Mouse (Mus musculus) testis, adult 10 weeks (tissue): ENCODE measurements around the gene Slc30a5. TPM values are rescaled to one million over a fixed set of nuclear protein-coding genes. Genes with fewer than 3 reads are reported as not detected.

Experiments used
- polyA plus RNA-seq: library from polyadenylated mRNA; stranded (reverse); fragments of 350-450 nt; fragmentation: Illumina TruSeq; extraction: RNeasy Lipid Tissue Mini Kit (QIAGEN cat#74804); gene quantifications from one replicate; pipeline ENCODE4 v1.2.3, GENCODE M21; 2014; ENCODE audit warnings: low read depth, low replicate concordance

The Slc30a5 gene
- polyA plus RNA-seq, result 35.9 TPM

GRCm38 (mm10) chr13:100832741-100833639, at the start of gene Slc30a5:
Slc30a5 (minus strand) TSS chr13:100833427.

DNA sequence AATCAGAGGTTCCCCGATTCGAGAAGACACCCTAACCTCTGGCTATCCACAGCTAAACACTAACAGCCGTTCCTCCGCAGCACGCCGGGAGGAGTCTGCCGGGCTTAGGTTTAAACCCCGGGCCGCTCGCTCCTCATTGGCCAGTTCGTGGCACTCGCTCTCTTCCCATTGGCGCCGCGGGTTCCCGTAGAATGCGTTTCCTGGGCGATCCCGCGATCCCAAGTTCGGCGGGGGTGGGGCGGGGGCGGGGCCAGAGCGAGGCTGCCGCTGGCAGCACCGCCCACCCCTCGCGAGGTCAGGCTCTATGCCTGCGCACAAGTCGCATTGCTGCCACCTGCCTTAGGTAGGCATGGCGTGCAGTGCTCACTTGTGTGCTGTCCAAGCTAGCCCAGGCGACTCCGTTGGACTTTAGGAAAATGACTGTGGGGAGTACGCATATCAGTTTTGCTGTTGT, 46.8 kb downstream of the Slc30a5 start, which contains the start of gene Ccnb1:
Ccnb1 (minus strand) TSS at position 157 of the 454 bp plus-strand sequence.

GRCm38 (mm10) chr13:100775252-100776055, 57.8 kb downstream of the Slc30a5 start, which contains the start of gene Cenph:
Cenph (minus strand) TSS chr13:100775899.

Other genes with a start within 250 kb of the Slc30a5 start
- 0.64 TPM for gene Marveld2, start 216.5 kb downstream of the Slc30a5 start, polyA plus RNA-seq
- gene Ak6, start 182.4 kb downstream of the Slc30a5 start, polyA plus RNA-seq, result 2,518 TPM
- 116 TPM for gene Rad17, start 182.4 kb downstream of the Slc30a5 start, polyA plus RNA-seq
- 241 TPM for gene Taf9, start 181.8 kb downstream of the Slc30a5 start, polyA plus RNA-seq
- 0.21 TPM for gene Ccdc125, start 163.7 kb downstream of the Slc30a5 start, polyA plus RNA-seq
- 38.1 TPM for gene Cdk7, start 102.5 kb downstream of the Slc30a5 start, polyA plus RNA-seq
- gene Mrps36, start 88.8 kb downstream of the Slc30a5 start, polyA plus RNA-seq, result 112 TPM
- gene Cenph, start 57.5 kb downstream of the Slc30a5 start, polyA plus RNA-seq, result 19.5 TPM
- 101 TPM for gene Ccnb1, start 46.9 kb downstream of the Slc30a5 start, polyA plus RNA-seq